Mouse (Mus musculus) forebrain, embryonic 14.5 days (tissue): ENCODE results near the gene Ntrk2. TPM values are rescaled to one million over a fixed set of nuclear protein-coding genes. Genes with fewer than 3 reads are reported as not detected.

Source experiments
- ATAC-seq: fragments of 200-750 bp; cut with Nextera tagmentation; 2 replicates; pipeline ENCODE4 v1.8.0; 2017; ENCODE audit warnings: mild to moderate bottlenecking, moderate library complexity
- DNase-seq: peaks from one replicate; pipeline ENCODE4 v3.0.0-alpha.2; 2015; ENCODE audit warnings: low spot score
- H3K27ac ChIP-seq: fragments of 300-500 bp; sonication (generic); 2 replicates; pipeline ENCODE4 v1.5.1; 2014; ENCODE audit warnings: low read depth, mild to moderate bottlenecking, control low read depth, low read length, moderate library complexity
- H3K27me3 ChIP-seq: fragments of 300-500 bp; sonication (generic); replicated peaks from 2 replicates; pipeline ENCODE4 v1.6.1; 2014; ENCODE audit warnings: low read length, control low read depth, mixed read lengths; ENCODE audit not compliant: control insufficient read depth, insufficient read depth
- H3K36me3 ChIP-seq: fragments of 300-500 bp; sonication (generic); 2 replicates; pipeline ENCODE4 v1.6.1; 2014; ENCODE audit warnings: low read length, control low read depth; ENCODE audit not compliant: control insufficient read depth, insufficient read depth
- H3K4me1 ChIP-seq: fragments of 300-500 bp; sonication (generic); 2 replicates; pipeline ENCODE4 v1.6.1; 2014; ENCODE audit warnings: antibody characterized with exemption, low read length, control low read depth; ENCODE audit not compliant: control insufficient read depth, insufficient read depth
- H3K4me2 ChIP-seq: fragments of 300-500 bp; sonication (generic); 2 replicates; pipeline ENCODE4 v1.6.1; 2014; ENCODE audit warnings: mild to moderate bottlenecking, control low read depth, low read length
- H3K4me3 ChIP-seq: fragments of 300-500 bp; sonication (generic); 2 replicates; pipeline ENCODE4 v1.5.1; 2014; ENCODE audit warnings: low read depth, low read length, control low read depth
- H3K9ac ChIP-seq: fragments of 300-500 bp; sonication (generic); 2 replicates; pipeline ENCODE4 v1.6.1; 2014; ENCODE audit warnings: mild to moderate bottlenecking, low read length, control low read depth, moderate library complexity
- H3K9me3 ChIP-seq: fragments of 300-500 bp; sonication (generic); replicated peaks from 2 replicates; pipeline ENCODE4 v1.6.1; 2016; ENCODE audit warnings: low read length, control low read depth, mixed read lengths; ENCODE audit not compliant: control insufficient read depth
- WGBS: fragments of 180-500 bp; shearing (Covaris S2); extraction: QIAGEN DNeasy Blood & Tissue Kit; methylation state at CpG from one replicate; pipeline ENCODE4 v1.1.7; 2014; 5-methylcytosine and 5-hydroxymethylcytosine counted together
- polyA plus RNA-seq: library from polyadenylated mRNA; unstranded; fragments of >200 nt; fragmentation: Nextera tagmentation; extraction: Ambion mirVana; gene quantifications from 2 replicates; pipeline ENCODE4 v1.2.1, GENCODE M21; 2014

Ntrk2 gene
- polyA plus RNA-seq, 1 experiment from 2014 or later = 49.9 TPM

DNA sequence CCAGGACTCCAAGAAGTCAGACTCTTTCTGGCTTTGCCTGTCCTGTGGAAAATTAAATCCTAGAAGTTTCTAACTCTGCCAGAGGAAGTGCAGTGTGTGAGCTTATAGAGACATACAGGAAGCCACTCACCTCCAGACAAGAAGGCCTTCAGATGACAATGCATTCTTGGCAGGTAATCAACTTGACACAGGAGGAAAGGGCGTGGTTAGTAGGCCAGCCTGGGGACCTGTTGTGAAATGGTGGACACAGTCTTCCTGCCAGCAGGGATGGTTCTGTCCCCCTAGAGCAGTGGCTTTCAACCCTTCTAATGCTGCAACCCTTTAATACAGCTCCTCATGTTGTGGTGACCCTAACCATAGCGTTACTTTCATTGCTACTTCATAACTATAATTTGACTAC, 191.4 kb downstream of the Ntrk2 start:
- Histone ChIP-seq H3K27ac (no peak overlapping the region), H3K4me2 (no peak overlapping the region), H3K4me3 (no peak overlapping the region), H3K27me3 (no peaks in the 10 kb centered on the region), H3K9me3 (no peaks in the 10 kb centered on the region), H3K36me3 (no peaks in the 10 kb centered on the region), H3K9ac (no peak overlapping the region), H3K4me1 (peaks cover 13% of the 10 kb centered on the region)
- ATAC-seq (no peak), DNase-seq (no peak)
- 92% methylated on average over 2 of the region's 2 CpGs for WGBS

DNA sequence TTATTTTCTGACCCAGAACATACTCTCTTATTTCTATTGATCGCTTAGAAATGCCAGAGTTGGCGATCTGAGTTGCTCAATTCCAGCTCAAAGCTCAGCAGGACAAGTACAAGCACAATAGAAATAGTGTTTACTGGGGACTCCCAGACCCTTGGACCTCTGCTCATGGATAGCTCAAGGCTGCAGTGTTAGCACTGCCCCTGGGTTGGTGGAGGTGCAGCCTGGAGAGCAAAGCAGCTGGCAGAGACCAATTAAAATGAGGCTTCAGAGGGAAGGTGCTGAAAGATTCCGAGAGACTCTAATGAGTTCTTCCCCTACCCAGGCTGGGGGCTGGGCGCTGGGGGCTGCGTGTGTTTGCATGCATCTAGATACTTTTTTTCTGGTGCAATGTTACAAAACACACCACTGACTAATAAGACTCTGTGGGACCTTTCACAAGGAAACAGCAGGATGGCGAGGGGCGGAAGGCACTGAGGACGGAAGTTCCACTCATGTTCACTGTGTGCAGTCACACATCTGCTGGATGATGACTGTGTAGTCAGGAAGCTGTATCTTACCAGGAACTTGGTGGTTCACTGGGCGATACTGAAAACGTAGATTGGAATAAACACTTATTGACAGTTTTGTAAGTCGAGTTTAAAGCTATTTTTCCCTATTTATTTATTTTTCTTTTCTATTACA, 193.1 kb downstream of the Ntrk2 start:
- Histone ChIP-seq H3K9ac (no peak overlapping the region), H3K9me3 (no peaks in the 10 kb centered on the region), H3K36me3 (no peaks in the 10 kb centered on the region), H3K27me3 (no peaks in the 10 kb centered on the region), H3K4me2 (no peak overlapping the region), H3K4me1 (peaks cover 27% of the 10 kb centered on the region), H3K4me3 (no peak overlapping the region), H3K27ac (no peak overlapping the region)
- ATAC-seq (peak; percentile 50; the same call in 1 of the 2 replicates), DNase-seq (no peak)
- WGBS = 29% methylated on average over 11 of the region's 11 CpGs

DNA sequence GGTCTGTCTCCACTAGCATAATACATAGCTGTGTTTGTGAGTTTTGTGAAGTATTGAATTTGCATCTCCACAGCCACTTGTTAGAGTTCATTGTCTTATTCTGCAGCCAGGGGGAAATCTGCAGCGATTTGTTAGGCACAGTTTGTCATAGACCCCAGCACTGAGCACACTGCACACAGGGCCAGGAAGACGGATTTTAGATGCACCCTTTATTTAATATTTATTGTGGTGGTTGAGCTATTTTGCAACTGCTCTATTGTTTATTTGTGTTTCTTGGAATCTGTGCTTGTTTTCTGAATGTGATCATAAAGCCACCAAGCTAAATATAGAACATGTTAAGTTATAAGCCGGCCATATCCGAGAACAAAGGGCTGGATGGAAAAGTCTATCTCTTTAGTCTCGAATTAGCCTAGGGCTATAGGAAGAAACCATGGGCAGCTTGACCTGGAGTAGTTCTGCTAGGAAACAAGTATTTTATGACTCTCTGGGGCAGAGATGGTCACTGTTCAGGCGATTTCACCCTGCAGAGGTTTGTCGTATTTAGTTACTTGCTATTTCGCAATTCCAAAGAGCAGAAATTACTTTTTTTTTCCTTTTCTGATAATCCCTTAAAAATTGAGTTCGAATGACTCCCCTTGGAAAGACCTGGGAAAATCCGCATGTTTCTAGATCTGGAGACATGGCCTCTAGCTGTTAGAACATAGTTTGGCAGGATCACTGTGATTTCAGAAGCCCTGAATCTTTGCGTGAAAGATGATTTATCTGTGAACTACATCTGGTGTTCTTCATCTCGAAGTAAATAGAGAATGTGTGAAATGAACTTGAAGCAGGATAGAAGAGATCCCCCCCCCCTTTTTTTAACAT, 196.8 kb downstream of the Ntrk2 start:
- WGBS = 67% methylated on average over 12 of the region's 12 CpGs
- Histone ChIP-seq H3K36me3 (no peaks in the 10 kb centered on the region), H3K4me1 (peaks cover 29% of the 10 kb centered on the region), H3K9ac (no peak overlapping the region), H3K27ac (no peak overlapping the region), H3K9me3 (no peaks in the 10 kb centered on the region), H3K4me2 (no peak overlapping the region), H3K4me3 (no peak overlapping the region), H3K27me3 (no peaks in the 10 kb centered on the region)
- no peak for ATAC-seq
- no peak for DNase-seq

- DNase-seq (no peak), ATAC-seq (no peak)
- Histone ChIP-seq H3K27me3 (no peaks in the 10 kb centered on the region), H3K4me3 (no peak overlapping the region), H3K9ac (no peak overlapping the region), H3K27ac (no peak overlapping the region), H3K4me1 (peaks cover 29% of the 10 kb centered on the region), H3K36me3 (no peaks in the 10 kb centered on the region), H3K4me2 (no peak overlapping the region), H3K9me3 (no peaks in the 10 kb centered on the region)
- WGBS = 48% methylated on average over 6 of the region's 6 CpGs
Measured at GRCm38 (mm10) chr13:59003807-59004173, 197.4 kb downstream of the Ntrk2 start.

DNA sequence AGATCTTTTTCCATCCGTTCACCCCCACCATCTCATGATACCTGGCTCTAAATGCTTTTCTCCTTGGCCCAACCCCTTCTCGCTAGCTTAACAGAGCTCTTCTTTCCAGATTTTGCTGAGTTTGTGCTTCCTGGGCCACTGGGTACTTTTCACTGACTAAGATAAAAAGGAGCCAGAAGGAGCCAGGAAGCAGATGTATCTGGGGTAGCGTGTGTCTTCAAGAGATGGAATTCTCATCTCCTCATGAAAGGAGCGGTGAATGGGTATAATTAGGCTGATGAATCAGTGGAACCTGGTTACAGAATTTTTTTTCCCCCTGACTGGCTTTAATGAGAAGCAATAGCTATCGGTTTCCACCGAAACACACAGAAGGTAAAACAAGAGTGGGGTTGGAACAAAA, 198.2 kb downstream of the Ntrk2 start:
- no peak overlapping the region for H3K9ac ChIP-seq
- H3K27ac ChIP-seq = no peak overlapping the region
- WGBS = 47% methylated on average over 6 of the region's 6 CpGs
- DNase-seq (no peak), ATAC-seq (no peak)
- H3K27me3 ChIP-seq = no peaks in the 10 kb centered on the region
- peaks cover 22% of the 10 kb centered on the region for H3K4me1 ChIP-seq
- no peaks in the 10 kb centered on the region for H3K36me3 ChIP-seq
- no peak overlapping the region for H3K4me2 ChIP-seq
- H3K9me3 ChIP-seq = no peaks in the 10 kb centered on the region
- no peak overlapping the region for H3K4me3 ChIP-seq

DNA sequence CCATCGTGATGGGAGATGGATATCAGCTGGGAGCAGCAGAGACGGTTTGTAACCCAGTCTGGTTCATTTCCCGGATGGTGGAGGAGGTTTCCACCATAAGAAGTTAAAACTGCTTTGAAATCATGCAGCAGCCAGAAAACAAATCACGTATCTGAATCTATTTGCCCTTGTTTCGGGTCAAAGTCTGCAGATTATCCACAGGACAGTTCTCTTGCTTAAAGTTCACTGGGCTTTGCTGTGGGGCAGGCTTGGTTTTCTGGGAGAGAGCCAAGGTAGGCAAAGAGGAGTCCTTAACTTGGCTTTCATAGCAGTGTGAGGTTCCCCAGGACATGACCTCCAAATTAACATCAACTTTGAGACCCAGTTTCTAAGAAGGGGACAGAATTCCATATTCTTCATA, 203.5 kb downstream of the Ntrk2 start:
- no peak overlapping the region for H3K4me3 ChIP-seq
- no peak overlapping the region for H3K9ac ChIP-seq
- no peaks in the 10 kb centered on the region for H3K36me3 ChIP-seq
- H3K27ac ChIP-seq = no peak overlapping the region
- no peak for DNase-seq
- no peak overlapping the region for H3K4me2 ChIP-seq
- ATAC-seq = no peak
- WGBS = 94% methylated on average over 5 of the region's 5 CpGs
- H3K9me3 ChIP-seq = no peaks in the 10 kb centered on the region
- no peaks in the 10 kb centered on the region for H3K27me3 ChIP-seq
- peaks cover 15% of the 10 kb centered on the region for H3K4me1 ChIP-seq

GRCm38 (mm10) chr13:59010893-59011529, 204.6 kb downstream of the Ntrk2 start:
- Histone ChIP-seq H3K9me3 (no peaks in the 10 kb centered on the region), H3K27me3 (no peaks in the 10 kb centered on the region), H3K36me3 (no peaks in the 10 kb centered on the region), H3K4me2 (peak overlapping the region; percentile 67), H3K9ac (peak overlapping the region; percentile 62), H3K27ac (peak overlapping the region; percentile 70), H3K4me3 (peak overlapping the region; percentile 25), H3K4me1 (peaks cover 15% of the 10 kb centered on the region)
- DNase-seq = peak; percentile 57
- peak; percentile 73 for ATAC-seq
- WGBS = 10% methylated on average over 16 of the region's 16 CpGs

- ATAC-seq (peak; percentile 97), DNase-seq (peak; percentile 92)
- H3K4me1 ChIP-seq = peaks cover 15% of the 10 kb centered on the region
- H3K27ac ChIP-seq = peak overlapping the region; percentile 70
- no peaks in the 10 kb centered on the region for H3K9me3 ChIP-seq
- WGBS = 3% methylated on average over 15 of the region's 15 CpGs
- H3K36me3 ChIP-seq = no peaks in the 10 kb centered on the region
- H3K4me2 ChIP-seq = peak overlapping the region; percentile 67
- H3K27me3 ChIP-seq = no peaks in the 10 kb centered on the region
- H3K4me3 ChIP-seq = peak overlapping the region; percentile 25
- peak overlapping the region; percentile 62 for H3K9ac ChIP-seq
Measured at GRCm38 (mm10) chr13:59011530-59011903, 205.1 kb downstream of the Ntrk2 start.

- Histone ChIP-seq H3K27ac (no peak overlapping the region), H3K9ac (no peak overlapping the region), H3K36me3 (no peaks in the 10 kb centered on the region), H3K27me3 (no peaks in the 10 kb centered on the region), H3K4me3 (no peak overlapping the region), H3K4me1 (peaks cover 15% of the 10 kb centered on the region), H3K9me3 (no peaks in the 10 kb centered on the region), H3K4me2 (no peak overlapping the region)
- ATAC-seq = no peak
- no peak for DNase-seq
- 67% methylated on average over 1 of the region's 1 CpGs for WGBS
Measured at GRCm38 (mm10) chr13:59015360-59015759, 209.0 kb downstream of the Ntrk2 start.
